Mouse (Mus musculus): ENCODE data around the gene Tctn1.

Tctn1 gene

GRCm38 (mm10) chr5:122263933-122264905 lies at the start of gene Tctn1:
Tctn1 (minus strand) TSS chr5:122264460.
- in situ Hi-C loops (cut with MboI; ENCODE audit: low pct_unique_long_range_greater_than_20kb in 1 of 2, low sequenced_read_pairs in 2 of 2, unreplicated experiment in 1 of 2), result no loop called here

DNA sequence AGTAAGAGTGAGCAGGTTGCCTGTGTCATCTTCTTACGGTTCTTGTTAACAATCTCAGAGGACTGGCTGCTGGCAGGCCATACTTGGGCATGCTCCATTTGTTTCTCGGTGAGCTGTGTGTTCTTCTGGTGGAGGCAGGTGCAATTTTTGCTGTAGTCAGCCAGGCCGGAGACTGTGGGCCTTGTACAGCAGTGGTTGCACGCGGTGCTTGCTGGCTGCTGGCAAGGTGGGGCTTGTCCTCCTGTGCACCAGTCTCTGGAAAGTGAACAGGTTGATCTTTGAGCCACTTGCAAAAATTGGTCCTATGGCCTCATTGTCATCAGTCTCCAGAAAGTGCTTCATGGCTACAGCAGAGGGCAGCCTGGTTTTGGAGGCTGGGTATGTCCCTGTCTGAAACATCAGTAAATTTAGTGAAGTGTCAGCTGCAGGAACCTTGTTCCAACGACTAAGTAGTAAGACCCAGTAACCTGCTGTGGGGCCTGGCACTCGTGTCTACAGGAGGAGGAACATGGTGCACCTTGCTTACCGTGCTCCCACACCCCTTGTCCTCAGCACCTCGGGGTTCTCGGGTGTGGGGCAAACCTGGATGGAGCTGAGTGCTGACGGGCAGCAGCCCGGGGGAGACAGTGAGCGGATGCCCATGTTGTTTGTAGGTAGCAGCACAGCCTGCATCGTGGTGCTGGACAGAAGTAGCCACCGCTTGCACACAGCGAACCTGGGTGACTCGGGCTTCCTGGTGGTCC lies 48.9 kb upstream of the Tctn1 start:
- in situ Hi-C loops (cut with MboI; ENCODE audit: low pct_unique_long_range_greater_than_20kb in 1 of 2, low sequenced_read_pairs in 2 of 2, unreplicated experiment in 1 of 2), result no loop called here

GRCm38 (mm10) chr5:122312346-122312745 lies 48.1 kb upstream of the Tctn1 start:
- in situ Hi-C loops (cut with MboI; ENCODE audit: low pct_unique_long_range_greater_than_20kb in 1 of 2, low sequenced_read_pairs in 2 of 2, unreplicated experiment in 1 of 2), result no loop called here

DNA sequence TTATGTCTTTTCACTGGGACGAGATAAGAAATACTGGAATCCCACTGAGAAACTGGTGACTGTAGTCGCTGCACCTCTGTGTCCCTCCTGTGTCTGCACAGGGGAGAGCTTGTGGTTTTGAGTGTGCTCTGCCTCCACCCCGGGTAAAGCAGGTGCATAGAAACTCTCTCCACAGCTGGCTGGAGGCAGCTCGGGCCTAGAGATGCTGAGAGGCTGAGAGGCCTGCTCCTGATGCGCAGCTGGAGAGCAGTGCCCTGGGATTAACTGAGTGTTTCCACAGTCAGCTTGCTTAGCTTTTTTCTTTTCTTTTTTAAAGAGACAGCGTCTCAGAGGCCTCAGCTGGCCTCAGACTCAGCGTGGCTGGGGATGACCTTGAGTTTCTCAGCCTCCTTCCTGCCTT lies 47.4 kb upstream of the Tctn1 start:
- in situ Hi-C loops (cut with MboI; ENCODE audit: low pct_unique_long_range_greater_than_20kb in 1 of 2, low sequenced_read_pairs in 2 of 2, unreplicated experiment in 1 of 2), result no loop called here

GRCm38 (mm10) chr5:122310699-122311098 lies 46.4 kb upstream of the Tctn1 start:
- in situ Hi-C loops (cut with MboI; ENCODE audit: low pct_unique_long_range_greater_than_20kb in 1 of 2, low sequenced_read_pairs in 2 of 2, unreplicated experiment in 1 of 2), result no loop called here

GRCm38 (mm10) chr5:122306536-122306935 lies 42.3 kb upstream of the Tctn1 start:
- in situ Hi-C loops (cut with MboI; ENCODE audit: low pct_unique_long_range_greater_than_20kb in 1 of 2, low sequenced_read_pairs in 2 of 2, unreplicated experiment in 1 of 2), result no loop called here

GRCm38 (mm10) chr5:122305472-122305871 lies 41.2 kb upstream of the Tctn1 start:
- in situ Hi-C loops (cut with MboI; ENCODE audit: low pct_unique_long_range_greater_than_20kb in 1 of 2, low sequenced_read_pairs in 2 of 2, unreplicated experiment in 1 of 2), result no loop called here

DNA sequence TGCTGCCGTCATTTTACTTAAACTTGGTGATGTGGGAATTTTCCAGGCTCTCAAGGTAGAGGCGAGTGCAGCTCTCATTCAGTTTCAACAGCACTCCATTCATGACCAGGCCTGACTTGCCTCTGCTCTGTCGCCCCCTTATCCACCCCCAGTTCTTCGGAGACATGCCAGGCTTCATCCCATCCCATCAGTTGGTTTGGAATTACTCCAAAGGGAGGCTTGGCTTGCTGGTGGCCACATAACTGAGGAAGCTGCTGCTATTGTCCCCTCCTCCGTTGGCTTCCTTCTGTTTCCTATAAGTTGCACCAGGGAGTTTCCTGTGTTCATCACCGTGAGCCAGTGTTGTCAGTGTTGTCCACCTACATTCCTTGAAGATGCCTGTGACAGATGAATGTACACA lies 40.3 kb upstream of the Tctn1 start:
- in situ Hi-C loops (cut with MboI; ENCODE audit: low pct_unique_long_range_greater_than_20kb in 1 of 2, low sequenced_read_pairs in 2 of 2, unreplicated experiment in 1 of 2), result no loop called here

GRCm38 (mm10) chr5:122303937-122304336 lies 39.7 kb upstream of the Tctn1 start:
- in situ Hi-C loops (cut with MboI; ENCODE audit: low pct_unique_long_range_greater_than_20kb in 1 of 2, low sequenced_read_pairs in 2 of 2, unreplicated experiment in 1 of 2), result no loop called here

GRCm38 (mm10) chr5:122302810-122303745 lies 38.8 kb upstream of the Tctn1 start:
- in situ Hi-C loops (cut with MboI; ENCODE audit: low pct_unique_long_range_greater_than_20kb in 1 of 2, low sequenced_read_pairs in 2 of 2, unreplicated experiment in 1 of 2), result no loop called here

- in situ Hi-C loops (cut with MboI; ENCODE audit: low pct_unique_long_range_greater_than_20kb in 1 of 2, low sequenced_read_pairs in 2 of 2, unreplicated experiment in 1 of 2), result no loop called here
Observed at GRCm38 (mm10) chr5:122300071-122300518, 35.8 kb upstream of the Tctn1 start.

GRCm38 (mm10) chr5:122295113-122295935 lies 31.1 kb upstream of the Tctn1 start:
- in situ Hi-C loops (cut with MboI; ENCODE audit: low pct_unique_long_range_greater_than_20kb in 1 of 2, low sequenced_read_pairs in 2 of 2, unreplicated experiment in 1 of 2), result no loop called here

- in situ Hi-C loops (cut with MboI; ENCODE audit: low pct_unique_long_range_greater_than_20kb in 1 of 2, low sequenced_read_pairs in 2 of 2, unreplicated experiment in 1 of 2), result no loop called here
Observed at GRCm38 (mm10) chr5:122294219-122294735, 30.0 kb upstream of the Tctn1 start.

- in situ Hi-C loops (cut with MboI; ENCODE audit: low pct_unique_long_range_greater_than_20kb in 1 of 2, low sequenced_read_pairs in 2 of 2, unreplicated experiment in 1 of 2), result no loop called here
Observed at GRCm38 (mm10) chr5:122293131-122293530, 28.9 kb upstream of the Tctn1 start.

DNA sequence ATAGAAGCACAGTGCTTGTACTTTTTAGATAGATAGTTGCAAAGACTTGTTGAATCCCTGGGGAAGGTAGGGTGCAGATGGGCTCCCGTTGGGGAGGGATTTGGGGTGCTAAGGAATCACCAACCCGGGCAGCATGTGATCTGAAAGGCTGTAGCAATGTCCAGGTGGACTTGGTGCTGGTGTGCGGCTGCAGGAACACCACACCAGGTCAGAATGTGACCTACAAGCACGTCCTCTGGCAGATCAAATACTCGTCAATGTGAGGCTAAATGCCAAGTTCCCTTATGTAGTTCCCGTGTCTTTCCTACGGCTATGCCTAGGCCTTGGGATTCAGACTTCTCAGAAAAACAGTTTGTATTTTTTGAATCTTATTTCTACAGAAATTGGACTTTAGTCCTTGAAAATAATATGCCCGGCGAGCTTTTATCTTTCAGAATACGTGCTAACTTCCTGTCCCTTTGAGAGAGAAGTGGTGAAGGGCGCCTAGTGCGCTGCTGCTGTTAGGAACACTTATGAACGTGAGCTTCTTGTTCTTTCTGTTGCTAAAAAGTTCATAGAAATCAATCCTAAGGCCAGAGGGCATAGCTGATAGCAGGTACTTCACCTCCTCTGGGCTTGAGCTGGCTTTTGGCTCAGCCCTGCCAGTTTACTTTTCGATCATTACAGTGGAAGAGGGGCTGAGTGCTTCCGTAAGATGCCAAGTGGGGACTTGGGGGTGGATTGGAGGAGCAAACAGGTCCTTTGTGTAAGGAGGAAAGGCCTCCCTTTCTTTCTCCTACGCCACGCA lies 27.5 kb upstream of the Tctn1 start:
- in situ Hi-C loops (cut with MboI; ENCODE audit: low pct_unique_long_range_greater_than_20kb in 1 of 2, low sequenced_read_pairs in 2 of 2, unreplicated experiment in 1 of 2), result no loop called here

DNA sequence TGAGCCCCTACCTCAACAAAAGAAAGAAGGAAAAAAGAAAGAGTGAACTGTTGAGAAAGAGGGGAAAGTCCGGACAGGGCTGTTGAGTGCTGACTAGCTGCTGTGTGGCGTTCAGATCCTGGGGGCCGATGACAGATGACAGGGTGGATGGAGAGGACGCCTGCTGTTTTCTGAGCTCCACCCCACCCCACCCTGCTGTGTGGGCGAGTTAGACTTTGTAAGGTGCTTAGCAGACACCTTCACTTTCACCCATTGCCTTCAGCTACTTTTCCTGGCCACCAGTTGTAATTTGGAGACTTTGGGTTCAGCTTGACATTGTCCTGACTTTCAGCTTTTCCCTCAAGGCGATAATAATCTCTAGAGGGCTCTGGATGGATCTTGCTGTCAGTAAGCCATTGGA lies 26.9 kb upstream of the Tctn1 start:
- in situ Hi-C loops (cut with MboI; ENCODE audit: low pct_unique_long_range_greater_than_20kb in 1 of 2, low sequenced_read_pairs in 2 of 2, unreplicated experiment in 1 of 2), result no loop called here

Measured in mouse embryonic stem cell (cell line).